Mouse (Mus musculus) lung, embryonic 16.5 days (tissue): ENCODE data around the gene Wipf2. TPM values are rescaled to one million over a fixed set of nuclear protein-coding genes. Genes with fewer than 3 reads are reported as not detected.
A peak's percentile ranks its signal among the peaks of the same experiment; 100 is the strongest.

Experiments used
- ATAC-seq: fragments of 200-750 bp; cut with Nextera tagmentation; 2 replicates; pipeline ENCODE4 v1.8.0; 2017; ENCODE audit warnings: low read depth, mild to moderate bottlenecking, moderate library complexity
- H3K27ac ChIP-seq: fragments of 300-500 bp; sonication (generic); 2 replicates; pipeline ENCODE4 v1.5.1; 2014; ENCODE audit warnings: mild to moderate bottlenecking, control low read depth, low read length
- H3K27me3 ChIP-seq: fragments of 300-500 bp; sonication (generic); 2 replicates; pipeline ENCODE4 v1.6.1; 2014; ENCODE audit warnings: low read depth, low read length, mixed read lengths; ENCODE audit not compliant: control insufficient read depth, insufficient read depth
- H3K36me3 ChIP-seq: fragments of 300-500 bp; sonication (generic); 2 replicates; pipeline ENCODE4 v1.6.1; 2014; ENCODE audit warnings: low read length; ENCODE audit not compliant: control insufficient read depth, insufficient read depth
- H3K4me1 ChIP-seq: fragments of 300-500 bp; sonication (generic); replicated peaks from 2 replicates; pipeline ENCODE4 v1.6.1; 2014; ENCODE audit warnings: low read length, mixed read lengths; ENCODE audit not compliant: control insufficient read depth, insufficient read depth
- H3K4me2 ChIP-seq: fragments of 300-500 bp; sonication (generic); 2 replicates; pipeline ENCODE4 v1.6.1; 2014; ENCODE audit warnings: low read depth, low read length, control low read depth
- H3K4me3 ChIP-seq: fragments of 300-500 bp; sonication (generic); 2 replicates; pipeline ENCODE4 v1.5.1; 2014; ENCODE audit warnings: mild to moderate bottlenecking, low read length, control low read depth
- H3K9ac ChIP-seq: fragments of 300-500 bp; sonication (generic); 2 replicates; pipeline ENCODE4 v1.6.1; 2014; ENCODE audit warnings: low read length, control low read depth
- H3K9me3 ChIP-seq: fragments of 300-500 bp; sonication (generic); 2 replicates; pipeline ENCODE4 v1.6.1; 2016; ENCODE audit warnings: low read length; ENCODE audit not compliant: control insufficient read depth
- WGBS: fragments of 180-500 bp; shearing (Covaris S2); extraction: QIAGEN DNeasy Blood & Tissue Kit; methylation state at CpG from one replicate; pipeline ENCODE4 v1.1.7; 2014; 5-methylcytosine and 5-hydroxymethylcytosine counted together
- polyA plus RNA-seq: library from polyadenylated mRNA; unstranded; fragments of >200 nt; fragmentation: Nextera tagmentation; extraction: Ambion mirVana; gene quantifications from 2 replicates; pipeline ENCODE4 v1.2.1, GENCODE M21; 2015

The Wipf2 gene
- polyA plus RNA-seq, 1 experiment from 2014 or later, result 4.6 TPM

GRCm38 (mm10) chr11:98836128-98836527 is 27.3 kb upstream of the Wipf2 start:
- peak; percentile 15; the same call in 1 of the 2 replicates for ATAC-seq
- no peak overlapping the region for H3K9ac ChIP-seq

GRCm38 (mm10) chr11:98836651-98837141 is 26.7 kb upstream of the Wipf2 start, which contains the start of gene Rapgefl1:
Gene Rapgefl1 (plus strand): TSS chr11:98836785.
- peak; percentile 95 for ATAC-seq
- peaks cover 8% of the 10 kb centered on the region; the same call in 1 of the 2 replicates for H3K4me1 ChIP-seq
- peak within 1 kb of the TSS; percentile 70 for H3K4me3 ChIP-seq
- H3K9me3 ChIP-seq, result no peaks in the 10 kb centered on the region
- peak within 1 kb of the TSS; percentile 100 for H3K4me2 ChIP-seq
- 0 out of 2 replicates have a peak within 1 kb of the TSS, but pooled peaks have one; percentile 29 for H3K27ac ChIP-seq
- 0% methylated on average over 41 of the region's 48 CpGs for WGBS
- peak within 1 kb of the TSS; percentile 76 for H3K9ac ChIP-seq
- peaks cover 8% of the 10 kb centered on the region; the same call in 1 of the 2 replicates for H3K27me3 ChIP-seq
- H3K36me3 ChIP-seq, result peaks cover 23% of the 10 kb centered on the region

More at GRCm38 (mm10) chr11:98836128-98836527, 27.3 kb upstream of the Wipf2 start:
- peak overlapping the region; percentile 100 for H3K4me2 ChIP-seq
- peaks cover 29% of the 10 kb centered on the region for H3K36me3 ChIP-seq
- H3K4me3 ChIP-seq, result peak overlapping the region; percentile 70
- peaks cover 8% of the 10 kb centered on the region; the same call in 1 of the 2 replicates for H3K4me1 ChIP-seq
- 30% methylated on average over 7 of the region's 7 CpGs for WGBS
- no peak overlapping the region for H3K27ac ChIP-seq
- no peaks in the 10 kb centered on the region for H3K9me3 ChIP-seq
- peaks cover 8% of the 10 kb centered on the region; the same call in 1 of the 2 replicates for H3K27me3 ChIP-seq

- H3K9me3 ChIP-seq, result no peaks in the 10 kb centered on the region
- peaks cover 18% of the 10 kb centered on the region for H3K36me3 ChIP-seq
- peak overlapping the region; percentile 76 for H3K9ac ChIP-seq
- peak overlapping the region; percentile 100 for H3K4me2 ChIP-seq
- peaks cover 8% of the 10 kb centered on the region; the same call in 1 of the 2 replicates for H3K4me1 ChIP-seq
- peak; percentile 26 for ATAC-seq
- 2% methylated on average over 26 of the region's 29 CpGs for WGBS
- H3K4me3 ChIP-seq, result peak overlapping the region; percentile 70
- no peak overlapping the region for H3K27ac ChIP-seq
- peaks cover 8% of the 10 kb centered on the region; the same call in 1 of the 2 replicates for H3K27me3 ChIP-seq
Observed at GRCm38 (mm10) chr11:98837231-98837704, 26.2 kb upstream of the Wipf2 start.

- ATAC-seq, result no peak
- 60% methylated on average over 11 of the region's 11 CpGs for WGBS
- Histone ChIP-seq H3K9me3 (no peaks in the 10 kb centered on the region), H3K27me3 (peaks cover 8% of the 10 kb centered on the region; the same call in 1 of the 2 replicates), H3K27ac (no peak overlapping the region), H3K9ac (no peak overlapping the region), H3K4me1 (peaks cover 8% of the 10 kb centered on the region; the same call in 1 of the 2 replicates), H3K4me2 (no peak overlapping the region), H3K36me3 (peaks cover 11% of the 10 kb centered on the region), H3K4me3 (no peak overlapping the region)
Observed at GRCm38 (mm10) chr11:98837917-98838316, 25.5 kb upstream of the Wipf2 start.

- H3K9ac ChIP-seq, result no peak overlapping the region
- peaks cover 8% of the 10 kb centered on the region; the same call in 1 of the 2 replicates for H3K4me1 ChIP-seq
- peaks cover 8% of the 10 kb centered on the region; the same call in 1 of the 2 replicates for H3K27me3 ChIP-seq
- H3K4me3 ChIP-seq, result no peak overlapping the region
- no peak overlapping the region for H3K4me2 ChIP-seq
- ATAC-seq, result no peak
- WGBS, result 62% methylated on average over 9 of the region's 9 CpGs
- no peaks in the 10 kb centered on the region for H3K9me3 ChIP-seq
- peaks cover 5% of the 10 kb centered on the region for H3K36me3 ChIP-seq
- no peak overlapping the region for H3K27ac ChIP-seq
Observed at GRCm38 (mm10) chr11:98838512-98838911, 24.9 kb upstream of the Wipf2 start.

GRCm38 (mm10) chr11:98839402-98839801 is 24.0 kb upstream of the Wipf2 start:
- WGBS, result 42% methylated on average over 6 of the region's 6 CpGs
- H3K36me3 ChIP-seq, result no peaks in the 10 kb centered on the region; the same call in 1 of the 2 replicates
- no peak overlapping the region for H3K4me2 ChIP-seq
- H3K27ac ChIP-seq, result no peak overlapping the region
- no peak overlapping the region; the same call in 1 of the 2 replicates for H3K9ac ChIP-seq
- no peak overlapping the region for H3K4me3 ChIP-seq
- peaks cover 8% of the 10 kb centered on the region; the same call in 1 of the 2 replicates for H3K27me3 ChIP-seq
- H3K4me1 ChIP-seq, result peaks cover 8% of the 10 kb centered on the region; the same call in 1 of the 2 replicates
- no peak for ATAC-seq
- no peaks in the 10 kb centered on the region for H3K9me3 ChIP-seq

- WGBS, result 58% methylated on average over 10 of the region's 10 CpGs
Observed at GRCm38 (mm10) chr11:98839897-98840296, 23.5 kb upstream of the Wipf2 start.

GRCm38 (mm10) chr11:98846016-98846415 is 17.4 kb upstream of the Wipf2 start:
- Histone ChIP-seq H3K4me3 (no peak overlapping the region), H3K4me1 (peaks cover 16% of the 10 kb centered on the region), H3K27ac (no peak overlapping the region), H3K9ac (no peak overlapping the region), H3K36me3 (no peaks in the 10 kb centered on the region), H3K4me2 (no peak overlapping the region), H3K9me3 (no peaks in the 10 kb centered on the region), H3K27me3 (no peaks in the 10 kb centered on the region)
- WGBS, result 47% methylated on average over 13 of the region's 13 CpGs
- no peak for ATAC-seq

More at GRCm38 (mm10) chr11:98839897-98840296, 23.5 kb upstream of the Wipf2 start:
- Histone ChIP-seq H3K27ac (no peak overlapping the region), H3K27me3 (peaks cover 8% of the 10 kb centered on the region; the same call in 1 of the 2 replicates), H3K9me3 (no peaks in the 10 kb centered on the region), H3K4me2 (no peak overlapping the region), H3K36me3 (no peaks in the 10 kb centered on the region), H3K4me1 (peaks cover 8% of the 10 kb centered on the region; the same call in 1 of the 2 replicates), H3K9ac (no peak overlapping the region), H3K4me3 (no peak overlapping the region)
- no peak for ATAC-seq

- Histone ChIP-seq H3K27me3 (no peaks in the 10 kb centered on the region), H3K9me3 (no peaks in the 10 kb centered on the region), H3K27ac (no peak overlapping the region), H3K9ac (no peak overlapping the region), H3K4me3 (no peak overlapping the region), H3K4me2 (no peak overlapping the region), H3K4me1 (peaks cover 16% of the 10 kb centered on the region), H3K36me3 (no peaks in the 10 kb centered on the region)
- no peak for ATAC-seq
- 52% methylated on average over 19 of the region's 19 CpGs for WGBS
Observed at GRCm38 (mm10) chr11:98846865-98847604, 16.4 kb upstream of the Wipf2 start.
